Mouse (Mus musculus): ENCODE data around the gene Spaar.

DNA sequence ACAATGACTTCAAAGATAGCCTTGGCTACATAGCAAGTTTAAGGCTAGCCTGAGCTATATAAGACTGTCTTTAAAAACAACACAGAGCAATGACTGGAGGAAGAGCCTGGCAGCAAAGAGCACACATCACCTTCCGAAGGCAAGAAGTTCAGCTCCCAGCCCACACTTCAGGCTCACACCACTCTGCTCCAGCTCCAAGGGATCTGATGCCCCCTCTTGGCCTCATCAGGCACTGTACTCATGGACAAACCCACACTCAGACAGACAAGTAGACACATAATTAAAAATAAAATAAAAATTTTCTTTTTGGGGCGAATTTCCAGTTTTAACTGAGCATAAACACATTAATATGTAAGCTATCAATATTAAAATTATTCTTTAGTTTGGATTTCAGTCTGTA, 31.5 kb downstream of the Spaar start:
- TF ChIP-seq CTCF (IDR thresholded peaks at IDR 0.05) (peak; percentile 25; the same call in 1 of the 2 replicates), EP300 (IDR thresholded peaks at IDR 0.05) (no peak)
